ENCODE assay signal across 9 mouse cellular contexts in the genomic region with DNA sequence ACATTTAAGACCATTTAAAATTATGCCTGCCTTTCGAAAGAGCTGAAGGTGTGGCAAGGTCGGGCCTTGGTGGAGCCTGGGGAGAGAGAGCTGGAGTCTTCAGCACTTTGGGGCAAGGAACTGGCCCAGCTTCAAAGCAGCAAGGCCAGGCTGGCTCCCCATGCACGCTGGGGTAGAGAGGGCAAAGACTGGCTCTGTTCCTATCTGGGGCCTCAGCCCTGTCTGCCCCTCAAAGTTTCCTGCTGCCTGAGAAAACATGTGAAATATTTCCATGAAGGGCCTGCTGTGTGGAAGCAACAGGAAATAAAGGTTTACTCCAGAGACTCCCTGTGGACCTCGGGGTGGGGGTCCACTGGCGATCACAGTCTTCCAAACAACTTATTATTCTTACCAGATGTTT.
DNase-seq lines count a peak whose midpoint lies in the region; ATAC-seq and TF ChIP-seq lines count a peak whose summit lies in the region.
"Had no signal": no experiment of that assay in that cellular context is flagged by ENCODE, and none has a peak within 500 bp of the region (broad histone marks: within the 10 kb centered on the region; RNA-seq: fewer than 3 reads in every experiment).

No protein-coding gene starts in this region.

- H3K36me3 ChIP-seq in hindbrain, embryonic 10.5 days = no peaks in the 10 kb centered on the region
- no peaks in the 10 kb centered on the region for H3K36me3 ChIP-seq in hindbrain, embryonic 12.5 days
- H3K36me3 ChIP-seq in stomach, embryonic 16.5 days (ENCODE audit: control insufficient read depth, insufficient read depth, low read length) = no peaks in the 10 kb centered on the region
- H3K36me3 ChIP-seq in stomach, postnatal 0 days (ENCODE audit: control insufficient read depth, insufficient read depth, low read length) = no peaks in the 10 kb centered on the region
- no peaks in the 10 kb centered on the region for H3K36me3 ChIP-seq in hindbrain, embryonic 15.5 days

- no peaks in the 10 kb centered on the region for H3K27me3 ChIP-seq in hindbrain, embryonic 10.5 days (ENCODE audit: insufficient read depth, poor library complexity, severe bottlenecking)
- no peaks in the 10 kb centered on the region for H3K27me3 ChIP-seq in hindbrain, embryonic 12.5 days
- H3K27me3 ChIP-seq in stomach, embryonic 16.5 days (ENCODE audit: control insufficient read depth, insufficient read depth, low read length) = no peaks in the 10 kb centered on the region
- H3K27me3 ChIP-seq in stomach, postnatal 0 days (ENCODE audit: control insufficient read depth, insufficient read depth, low read length) = no peaks in the 10 kb centered on the region
- H3K27me3 ChIP-seq in hindbrain, embryonic 15.5 days = no peaks in the 10 kb centered on the region

- TF ChIP-seq EP300 in stomach, postnatal 0 days (optimal IDR thresholded peaks at IDR 0.05) = no peak

- H3K9me3 ChIP-seq in hindbrain, embryonic 10.5 days = no peaks in the 10 kb centered on the region
- no peaks in the 10 kb centered on the region for H3K9me3 ChIP-seq in hindbrain, embryonic 12.5 days (replicated peaks)
- H3K9me3 ChIP-seq in stomach, embryonic 16.5 days (replicated peaks; ENCODE audit: control insufficient read depth, low read length) = no peaks in the 10 kb centered on the region
- no peaks in the 10 kb centered on the region for H3K9me3 ChIP-seq in stomach, postnatal 0 days (ENCODE audit: control insufficient read depth, low read length)
- H3K9me3 ChIP-seq in hindbrain, embryonic 15.5 days = no peaks in the 10 kb centered on the region

- no peak overlapping the region for H3K4me3 ChIP-seq in hindbrain, embryonic 10.5 days
- H3K4me3 ChIP-seq in hindbrain, embryonic 12.5 days = no peak overlapping the region
- no peak overlapping the region for H3K4me3 ChIP-seq in stomach, embryonic 16.5 days (replicated peaks; ENCODE audit: low read length)
- H3K4me3 ChIP-seq in stomach, postnatal 0 days (ENCODE audit: low read depth, low read length) = no peak overlapping the region
- H3K4me3 ChIP-seq in hindbrain, embryonic 15.5 days = no peak overlapping the region

- H3K9ac ChIP-seq in hindbrain, embryonic 12.5 days = no peak overlapping the region
- no peak overlapping the region for H3K9ac ChIP-seq in stomach, embryonic 16.5 days (ENCODE audit: low read length)
- no peak overlapping the region for H3K9ac ChIP-seq in stomach, postnatal 0 days (ENCODE audit: low read length)
- H3K9ac ChIP-seq in hindbrain, embryonic 15.5 days = no peak overlapping the region

- DNase-seq in hindbrain, embryonic 10.5 days (ENCODE audit: low spot score) = peak; percentile 53
- no peak for DNase-seq in stomach, postnatal 0 days (ENCODE audit: low spot score)
- no peak for DNase-seq in left cerebral cortex, adult 9 months (ENCODE audit: low spot score in 2 of 2)
- no peak for DNase-seq in thymus, postnatal 36 days
- DNase-seq: cerebellum, adult 2 months; kidney, postnatal 4 days had no signal

- peaks cover 32% of the 10 kb centered on the region for H3K4me1 ChIP-seq in hindbrain, embryonic 10.5 days (replicated peaks)
- H3K4me1 ChIP-seq in hindbrain, embryonic 12.5 days = peaks cover 16% of the 10 kb centered on the region
- peaks cover 8% of the 10 kb centered on the region; the same call in 1 of the 2 replicates for H3K4me1 ChIP-seq in stomach, embryonic 16.5 days (ENCODE audit: control insufficient read depth, insufficient read depth, low read length)
- no peaks in the 10 kb centered on the region for H3K4me1 ChIP-seq in stomach, postnatal 0 days (replicated peaks; ENCODE audit: control insufficient read depth, insufficient read depth)
- peaks cover 21% of the 10 kb centered on the region for H3K4me1 ChIP-seq in hindbrain, embryonic 15.5 days (replicated peaks)

- peak overlapping the region; percentile 45; the same call in 1 of the 2 replicates for H3K27ac ChIP-seq in hindbrain, embryonic 10.5 days
- no peak overlapping the region for H3K27ac ChIP-seq in hindbrain, embryonic 12.5 days
- peak overlapping the region; percentile 14; the same call in 1 of the 2 replicates for H3K27ac ChIP-seq in stomach, embryonic 16.5 days (ENCODE audit: low read length)
- no peak overlapping the region; the same call in 1 of the 2 replicates for H3K27ac ChIP-seq in stomach, postnatal 0 days (replicated peaks)
- peak overlapping the region; percentile 63 for H3K27ac ChIP-seq in hindbrain, embryonic 15.5 days (replicated peaks)

- ATAC-seq in hindbrain, embryonic 12.5 days (ENCODE audit: low FRiP score) = no peak
- no peak for ATAC-seq in stomach, embryonic 16.5 days (ENCODE audit: insufficient read depth, low FRiP score)
- ATAC-seq in stomach, postnatal 0 days (ENCODE audit: low FRiP score, low TSS enrichment) = no peak
- no peak for ATAC-seq in hindbrain, embryonic 15.5 days (ENCODE audit: low FRiP score, low read depth)

- WGBS in hindbrain, embryonic 10.5 days = 56% methylated on average over 5 of the region's 5 CpGs
- 53% methylated on average over 5 of the region's 5 CpGs for WGBS in hindbrain, embryonic 12.5 days
- WGBS in stomach, embryonic 16.5 days = 39% methylated on average over 5 of the region's 5 CpGs
- WGBS in stomach, postnatal 0 days = 40% methylated on average over 5 of the region's 5 CpGs
- 53% methylated on average over 5 of the region's 5 CpGs for WGBS in hindbrain, embryonic 15.5 days

- no peak overlapping the region for H3K4me2 ChIP-seq in hindbrain, embryonic 12.5 days (replicated peaks)
- no peak overlapping the region for H3K4me2 ChIP-seq in stomach, embryonic 16.5 days (ENCODE audit: low read depth, low read length)
- H3K4me2 ChIP-seq in stomach, postnatal 0 days (replicated peaks; ENCODE audit: low read depth) = no peak overlapping the region
- H3K4me2 ChIP-seq in hindbrain, embryonic 15.5 days = no peak overlapping the region

- TF ChIP-seq CTCF in stomach, postnatal 0 days (IDR thresholded peaks at IDR 0.05; ENCODE audit: low read depth) = no peak

Comparison
In these comparisons a context has a peak if more than half of its experiments do, and no peak if none do; other contexts are left out.
1. H3K27ac ChIP-seq: peak in hindbrain, embryonic 10.5 days (single experiment), stomach, embryonic 16.5 days (single experiment) and hindbrain, embryonic 15.5 days (single experiment); none in hindbrain, embryonic 12.5 days (single experiment) and stomach, postnatal 0 days (single experiment).